Mouse (Mus musculus) heart, postnatal 0 days (tissue): ENCODE data around the gene Amhr2.

ENCODE experiments used
- CTCF ChIP-seq: IDR thresholded peaks from 2 replicates; pipeline ENCODE4 v1.5.1; 2016; ENCODE audit warnings: antibody characterized with exemption, control low read depth, low read depth
- EP300 ChIP-seq: IDR thresholded peaks from 2 replicates; pipeline ENCODE4 v1.6.1; 2016; ENCODE audit warnings: antibody characterized with exemption, low read depth

DNA sequence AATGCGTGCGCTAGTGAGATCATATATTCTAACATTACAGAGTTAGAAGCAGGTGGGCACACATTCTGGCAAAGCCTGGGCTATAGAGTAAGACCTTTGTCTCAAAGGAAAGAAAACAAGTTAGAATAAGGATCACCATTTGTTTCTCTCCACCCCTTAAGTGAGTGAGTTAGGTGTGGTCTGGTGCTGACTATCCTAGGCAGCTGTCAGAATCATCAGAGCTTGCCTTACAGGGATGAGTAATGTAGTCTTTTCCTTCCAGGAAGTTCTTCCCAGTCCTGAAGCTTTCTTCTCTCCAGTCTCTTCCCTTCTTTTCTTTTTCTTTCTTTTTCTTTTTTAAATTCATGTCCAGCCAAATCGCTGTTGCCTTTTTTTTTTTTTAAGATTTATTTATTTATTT, 43.0 kb upstream of the Amhr2 start:
- TF ChIP-seq CTCF: no peak
- TF ChIP-seq EP300: no peak
